Mouse (Mus musculus) erythroblast, adult 5-6 weeks (primary cell): ENCODE data around the gene Tpra1. TPM values are rescaled to one million over a fixed set of nuclear protein-coding genes. Genes with fewer than 3 reads are reported as not detected.

Source experiments
- ATAC-seq: replicated peaks from 2 replicates; pipeline ENCODE4 v1.8.0; 2016; ENCODE audit warnings: moderate number of reproducible peaks, mild to moderate bottlenecking, moderate TSS enrichment, inconsistent platforms; ENCODE audit not compliant: poor library complexity, low FRiP score, severe bottlenecking
- total RNA-seq, 2 experiments: library from RNA; stranded (forward) in 1 of 2; stranded (reverse) in 1 of 2; fragments of 150-400 nt in 1 of 2; fragments of 200-764, 138-1000 nt in 1 of 2; gene quantifications; 2 replicates each; pipeline versions ENCODE4 v1.2.3 to v1.2.4; 2015 to 2017; ENCODE audit warnings: low replicate concordance in 2 of 2

The Tpra1 gene
- total RNA-seq, 2 experiments from 2014 or later: 112 to 272 TPM

GRCm38 (mm10) chr6:88924502-88925275 lies 22.6 kb downstream of the Tpra1 start:
- no peak for ATAC-seq

- no peak for ATAC-seq
Measured at GRCm38 (mm10) chr6:88925640-88926205, 23.7 kb downstream of the Tpra1 start.

GRCm38 (mm10) chr6:88926870-88927269 lies 24.8 kb downstream of the Tpra1 start:
- no peak for ATAC-seq

GRCm38 (mm10) chr6:88927595-88927994 lies 25.5 kb downstream of the Tpra1 start:
- peak; percentile 72 for ATAC-seq

GRCm38 (mm10) chr6:88928026-88928425 lies 26.0 kb downstream of the Tpra1 start:
- peak; percentile 4; the same call in 1 of the 2 replicates for ATAC-seq

GRCm38 (mm10) chr6:88928576-88928975 lies 26.5 kb downstream of the Tpra1 start:
- ATAC-seq: no peak

GRCm38 (mm10) chr6:88929451-88929850 lies 27.4 kb downstream of the Tpra1 start:
- ATAC-seq: no peak

- ATAC-seq: no peak
Measured at GRCm38 (mm10) chr6:88930049-88930448, 28.0 kb downstream of the Tpra1 start.

GRCm38 (mm10) chr6:88931449-88931848 lies 29.4 kb downstream of the Tpra1 start:
- ATAC-seq: no peak

GRCm38 (mm10) chr6:88934132-88934531 lies 32.1 kb downstream of the Tpra1 start:
- ATAC-seq: no peak

- ATAC-seq: no peak
Measured at GRCm38 (mm10) chr6:88934816-88935215, 32.8 kb downstream of the Tpra1 start.

- ATAC-seq: no peak
Measured at GRCm38 (mm10) chr6:88935735-88936276, 33.8 kb downstream of the Tpra1 start.

GRCm38 (mm10) chr6:88936342-88937213 lies 34.5 kb downstream of the Tpra1 start:
- no peak for ATAC-seq

- no peak for ATAC-seq
Measured at GRCm38 (mm10) chr6:88937214-88937549, 35.1 kb downstream of the Tpra1 start.

- ATAC-seq: no peak
Measured at GRCm38 (mm10) chr6:88937971-88938663, 36.1 kb downstream of the Tpra1 start.

- ATAC-seq: no peak
Measured at GRCm38 (mm10) chr6:88938664-88939055, 36.6 kb downstream of the Tpra1 start.

GRCm38 (mm10) chr6:88939281-88940089 lies 37.4 kb downstream of the Tpra1 start:
- no peak for ATAC-seq

GRCm38 (mm10) chr6:88940090-88940916 lies 38.3 kb downstream of the Tpra1 start:
- ATAC-seq: no peak
